Mouse (Mus musculus) lung, postnatal 4 days (tissue): Measurements from ENCODE around the gene Brd3.
A peak's percentile ranks its signal among the peaks of the same experiment; 100 is the strongest.

Source experiments
- DNase-seq, 2 experiments: peaks; one replicate each; pipeline ENCODE4 v3.0.0; 2021

Brd3 gene

DNA sequence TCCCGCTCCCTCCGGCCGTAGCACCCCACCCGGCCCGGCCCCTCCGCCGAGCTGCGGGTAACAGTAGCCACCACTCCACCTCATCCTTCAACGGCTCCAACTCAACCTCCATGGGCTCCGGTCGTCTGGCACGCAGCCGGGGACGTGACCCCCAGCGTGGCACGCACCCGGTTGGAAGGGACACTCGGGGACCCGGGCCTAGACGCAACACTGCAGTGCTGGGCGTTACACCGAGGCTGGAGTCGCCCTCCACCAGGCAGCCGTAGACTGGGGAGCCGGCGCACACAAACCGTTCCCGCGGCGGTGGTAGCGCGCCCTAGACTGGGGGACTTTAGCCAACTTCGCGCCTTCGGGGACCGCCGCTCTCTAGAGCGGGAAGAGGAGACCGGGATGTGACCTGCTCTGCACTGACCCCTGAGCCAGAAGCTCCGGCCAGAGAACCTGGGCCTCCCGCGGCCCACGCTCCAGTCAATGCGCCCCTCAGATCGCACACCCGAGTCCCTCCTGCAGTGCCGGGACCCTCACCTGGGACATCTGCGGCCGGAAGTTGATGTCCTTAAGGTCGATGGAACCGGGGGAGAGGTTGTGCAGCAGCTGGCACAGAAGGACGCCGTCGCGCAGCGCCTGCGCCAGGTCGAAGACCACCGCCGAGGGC is 81.6 kb downstream of the Brd3 start:
- peak; percentile 46 to 64 for DNase-seq

DNA sequence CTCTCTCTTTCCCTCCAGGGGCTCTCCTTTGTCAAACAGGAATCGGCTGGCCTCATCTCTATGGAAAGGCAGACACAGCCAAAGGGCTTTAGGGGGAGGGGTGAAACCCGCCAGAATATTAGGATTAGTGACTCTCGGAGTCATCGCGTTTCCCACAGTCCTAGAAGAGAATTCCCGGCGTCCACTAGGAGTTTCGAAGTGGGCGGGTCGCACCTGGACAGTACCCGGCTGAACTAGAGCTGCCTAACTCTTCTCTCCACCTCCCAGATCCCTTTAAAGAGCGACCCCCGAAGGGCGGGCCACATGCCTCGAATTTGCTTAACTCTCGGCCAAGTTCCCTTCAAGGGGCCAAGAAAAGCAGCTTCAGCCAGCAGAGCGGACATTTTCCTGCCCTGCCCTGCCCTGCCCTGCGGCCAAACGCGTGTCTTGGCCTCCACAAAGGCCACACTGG is 82.3 kb downstream of the Brd3 start:
- DNase-seq = peak; percentile 54 to 58

GRCm38 (mm10) chr2:27423596-27423995 is 83.9 kb downstream of the Brd3 start:
- DNase-seq = peak; percentile 26 to 72

GRCm38 (mm10) chr2:27421293-27422068 is 86.0 kb downstream of the Brd3 start:
- DNase-seq = peak; percentile 67 to 81

DNA sequence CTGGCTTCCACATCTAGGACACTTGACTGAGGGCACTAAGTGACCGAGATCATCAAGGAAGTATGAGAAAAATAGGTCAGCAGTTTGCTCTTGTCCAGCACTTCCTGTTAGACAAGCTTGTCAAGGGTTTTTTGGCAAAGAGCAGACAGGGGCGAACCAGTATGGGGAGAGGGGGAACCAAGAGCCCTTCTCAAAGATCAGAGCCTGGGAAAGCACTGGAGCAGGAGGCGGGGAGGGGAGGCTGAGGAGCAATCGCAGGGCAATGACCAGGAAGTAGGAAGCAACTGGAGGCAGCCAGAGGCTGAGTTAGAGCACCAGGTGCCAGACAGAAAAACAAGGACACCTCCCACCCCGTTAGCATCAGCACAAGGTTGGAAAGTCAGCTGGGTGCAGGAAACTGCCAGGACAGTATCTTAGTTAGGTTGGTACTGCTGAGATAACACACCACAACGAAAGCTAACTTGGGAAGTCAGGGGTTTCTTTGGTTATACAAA is 88.8 kb downstream of the Brd3 start:
- peak; percentile 70 to 85 for DNase-seq

GRCm38 (mm10) chr2:27417648-27418153 is 89.8 kb downstream of the Brd3 start:
- DNase-seq = no peak

DNA sequence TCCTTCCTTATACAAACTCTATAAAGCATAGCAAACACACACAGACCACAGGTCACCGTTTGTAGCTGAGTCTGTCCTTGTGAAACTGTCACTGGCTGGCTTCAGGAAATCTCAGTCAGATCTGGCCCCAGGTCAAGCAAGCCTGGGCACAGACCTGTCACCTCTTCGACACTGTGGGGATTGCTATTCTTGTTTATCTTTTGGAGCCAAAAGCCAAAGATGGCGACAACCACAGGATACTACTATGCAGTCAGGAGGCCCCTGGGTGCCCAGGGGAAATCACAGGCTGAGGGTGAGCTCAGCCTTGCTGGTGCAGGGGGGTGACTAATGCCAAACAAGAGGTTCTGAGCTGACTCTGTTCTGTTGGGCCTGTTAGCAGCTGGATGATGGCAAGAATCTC is 91.0 kb downstream of the Brd3 start:
- peak in 1 of 2 experiments; percentile 21 for DNase-seq

GRCm38 (mm10) chr2:27415060-27415783 is 92.2 kb downstream of the Brd3 start:
- DNase-seq = no peak

DNA sequence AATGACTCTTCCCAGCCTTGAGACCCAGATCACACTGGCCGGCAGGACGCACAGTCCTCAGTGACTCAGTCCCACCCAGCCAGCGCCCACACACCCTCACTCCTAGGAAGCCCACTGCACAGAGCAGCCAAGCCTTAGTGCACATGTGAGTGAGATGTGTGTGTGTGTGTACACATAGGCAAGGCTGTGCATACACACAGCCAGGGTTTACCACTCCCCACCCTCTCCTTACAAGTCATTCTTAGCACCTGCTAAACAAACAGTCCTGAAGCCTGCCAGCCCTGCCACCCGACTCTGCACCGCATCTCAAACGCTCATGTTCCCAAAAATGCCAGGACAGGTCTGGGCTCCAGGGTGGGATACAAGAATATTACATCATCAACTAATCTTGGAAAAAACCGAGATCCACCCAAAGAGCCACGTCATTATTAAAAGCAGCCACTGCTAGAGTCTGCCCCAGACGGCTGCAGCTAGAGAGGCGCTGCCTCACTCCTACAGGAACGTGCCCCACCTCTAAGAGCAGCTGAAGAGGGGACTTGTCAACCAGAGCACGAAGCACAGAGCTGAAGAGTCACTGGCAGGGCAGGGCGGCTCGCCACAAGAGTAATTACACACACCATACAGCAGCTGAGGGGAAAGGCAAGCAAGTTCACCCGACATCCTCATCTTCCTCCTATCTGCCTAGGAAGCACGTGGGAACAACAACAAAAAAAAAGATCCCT is 93.4 kb downstream of the Brd3 start:
- DNase-seq = peak; percentile 66 to 85

DNA sequence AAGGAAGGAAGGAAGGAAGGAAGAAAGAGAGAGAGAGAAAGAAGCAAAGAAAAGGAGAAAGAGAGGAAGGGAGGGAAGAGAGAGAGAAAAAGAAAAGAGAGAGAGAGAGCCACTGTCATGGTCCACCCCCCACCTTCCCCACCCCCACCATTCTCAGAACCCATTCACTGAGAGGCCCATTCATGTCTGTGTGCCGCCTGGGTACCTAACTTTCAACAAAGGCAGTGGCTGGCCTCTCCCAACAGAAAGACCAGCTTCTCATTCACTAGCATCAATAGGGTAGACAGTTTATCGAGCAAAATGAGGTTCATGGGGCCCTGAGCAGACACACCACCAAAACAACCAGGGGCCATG is 93.9 kb downstream of the Brd3 start:
- DNase-seq = no peak

DNA sequence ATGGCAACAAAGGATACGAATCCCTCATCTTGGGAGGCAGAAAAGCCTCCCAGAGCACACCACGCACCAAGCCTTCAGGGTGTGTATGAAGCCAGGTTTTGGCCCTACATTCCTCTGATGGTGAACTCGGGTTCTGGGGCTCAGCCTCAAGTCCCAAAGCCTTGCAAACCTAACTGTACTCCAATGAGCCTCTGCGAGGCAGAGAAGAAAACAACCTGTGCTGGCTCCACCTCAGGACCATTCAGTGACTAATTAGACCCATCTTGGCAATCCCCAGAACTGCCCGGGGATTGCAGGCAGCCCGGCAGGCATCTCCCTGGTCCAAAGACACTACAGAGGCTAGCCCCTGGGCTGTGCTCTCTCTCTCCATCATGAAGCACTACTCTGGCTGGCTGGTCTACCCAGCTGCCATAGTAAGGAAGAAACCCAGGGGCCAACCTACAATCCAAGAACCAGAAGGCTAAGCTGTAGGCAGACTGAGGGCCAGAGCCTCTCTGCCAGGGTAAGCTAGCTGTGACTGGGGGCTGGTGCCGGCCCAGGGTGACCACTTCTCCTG is 95.1 kb downstream of the Brd3 start:
- no peak for DNase-seq

GRCm38 (mm10) chr2:27411688-27412174 is 95.7 kb downstream of the Brd3 start:
- DNase-seq = peak; percentile 60 to 79

DNA sequence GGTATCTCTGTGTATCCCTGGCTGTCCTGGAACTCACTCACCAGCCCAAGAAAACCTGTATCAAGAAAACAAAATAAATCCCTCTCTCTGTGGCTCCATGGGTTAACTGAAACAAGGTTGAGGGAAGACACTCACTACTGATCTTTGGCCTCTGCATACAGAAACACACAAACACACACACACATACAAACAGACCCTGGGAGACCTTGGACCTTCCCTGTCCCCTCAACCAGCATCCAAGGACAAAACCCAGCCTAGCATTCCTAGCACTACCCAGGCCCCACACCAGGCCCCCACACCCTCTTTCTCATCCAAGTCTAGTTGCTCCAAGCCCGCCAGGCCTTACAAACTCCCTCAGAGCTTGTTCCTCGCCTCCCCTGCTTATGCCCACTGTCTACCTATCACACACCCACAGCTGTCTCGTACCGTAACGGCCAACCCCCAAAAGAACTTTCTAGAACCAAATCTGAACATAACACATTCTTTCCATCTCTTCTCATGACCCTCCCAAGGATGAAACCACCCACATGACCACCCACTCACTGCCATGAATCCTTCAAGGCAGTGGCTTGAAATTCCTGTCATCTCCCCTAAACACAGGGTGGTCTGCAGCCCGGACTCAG is 96.8 kb downstream of the Brd3 start:
- DNase-seq = no peak

GRCm38 (mm10) chr2:27408194-27408593 is 99.3 kb downstream of the Brd3 start:
- DNase-seq = no peak

GRCm38 (mm10) chr2:27406928-27407327 is 100.5 kb downstream of the Brd3 start:
- no peak for DNase-seq

GRCm38 (mm10) chr2:27405094-27405884 is 102.2 kb downstream of the Brd3 start:
- no peak for DNase-seq

GRCm38 (mm10) chr2:27404375-27405093 is 102.9 kb downstream of the Brd3 start:
- no peak for DNase-seq

GRCm38 (mm10) chr2:27401544-27401943 is 105.9 kb downstream of the Brd3 start:
- no peak for DNase-seq

DNA sequence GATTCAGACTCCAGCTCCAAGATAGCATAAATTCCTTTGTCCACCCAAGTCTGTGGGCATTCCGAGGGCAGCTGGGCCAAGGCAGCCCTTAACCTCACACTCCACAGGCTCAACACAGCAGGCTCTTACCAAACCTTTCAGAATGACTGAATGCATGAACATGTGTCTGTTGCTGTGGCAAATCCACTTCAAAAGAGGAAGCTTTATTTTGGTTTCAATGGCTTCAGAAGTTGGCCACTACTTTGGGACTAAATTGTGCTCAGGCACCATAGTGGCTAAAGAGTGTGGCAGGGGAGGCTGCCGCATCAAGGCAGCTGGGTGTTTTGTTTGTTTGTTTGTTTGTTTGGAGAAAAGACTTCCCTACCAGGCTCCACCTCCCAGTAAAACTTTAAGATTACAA is 107.4 kb downstream of the Brd3 start:
- no peak for DNase-seq
